Mouse (Mus musculus) hindbrain, embryonic 15.5 days (tissue): Measurements from ENCODE around the gene Pigh. TPM values are rescaled to one million over a fixed set of nuclear protein-coding genes. Genes with fewer than 3 reads are reported as not detected.

Source experiments
- ATAC-seq: fragments of 200-750 bp; cut with Nextera tagmentation; 2 replicates; pipeline ENCODE4 v1.8.0; 2017; ENCODE audit warnings: low read depth, moderate number of reproducible peaks, moderate TSS enrichment; ENCODE audit not compliant: low FRiP score
- H3K27ac ChIP-seq: fragments of 300-500 bp; sonication (generic); replicated peaks from 2 replicates; pipeline ENCODE4 v1.5.1; 2015; ENCODE audit warnings: mild to moderate bottlenecking, inconsistent platforms
- H3K27me3 ChIP-seq: fragments of 300-500 bp; sonication (generic); 2 replicates; pipeline ENCODE4 v1.6.1; 2015; ENCODE audit warnings: control low read depth, inconsistent platforms
- H3K36me3 ChIP-seq: fragments of 300-500 bp; sonication (generic); 2 replicates; pipeline ENCODE4 v1.6.1; 2015; ENCODE audit warnings: control low read depth, inconsistent platforms
- H3K4me1 ChIP-seq: fragments of 300-500 bp; sonication (generic); replicated peaks from 2 replicates; pipeline ENCODE4 v1.6.1; 2015; ENCODE audit warnings: control low read depth, inconsistent platforms
- H3K4me2 ChIP-seq: fragments of 300-500 bp; sonication (generic); 2 replicates; pipeline ENCODE4 v1.6.1; 2015; ENCODE audit warnings: moderate library complexity, mild to moderate bottlenecking, inconsistent platforms
- H3K4me3 ChIP-seq: fragments of 300-500 bp; sonication (generic); 2 replicates; pipeline ENCODE4 v1.5.1; 2015; ENCODE audit warnings: mild to moderate bottlenecking, inconsistent platforms
- H3K9ac ChIP-seq: fragments of 300-500 bp; sonication (generic); 2 replicates; pipeline ENCODE4 v1.6.1; 2015; ENCODE audit warnings: inconsistent platforms
- H3K9me3 ChIP-seq: fragments of 300-500 bp; sonication (generic); 2 replicates; pipeline ENCODE4 v1.6.1; 2016; ENCODE audit warnings: control low read depth, inconsistent platforms
- whole genome bisulfite sequencing: fragments of 180-500 bp; shearing (Covaris S2); methylation state at CpG from one replicate; pipeline ENCODE4 v1.1.7; 2015; 5-methylcytosine and 5-hydroxymethylcytosine counted together
- polyA plus RNA-seq: library from polyadenylated mRNA; unstranded; fragments of >200 nt; fragmentation: Nextera tagmentation; extraction: Ambion mirVana; gene quantifications from 2 replicates; pipeline ENCODE4 v1.2.1, GENCODE M21; 2015

The Pigh gene
- 21.6 and 21.9 TPM in 2 replicates for polyA plus RNA-seq

GRCm38 (mm10) chr12:79089182-79089812 lies at the start of gene Pigh:
Gene Pigh, minus strand, starts transcription at chr12:79089651.
- Histone ChIP-seq H3K9ac (peak within 1 kb of the TSS; percentile 81), H3K27ac (peak within 1 kb of the TSS; percentile 77), H3K27me3 (no peaks in the 10 kb centered on the region), H3K36me3 (no peaks in the 10 kb centered on the region), H3K9me3 (no peaks in the 10 kb centered on the region), H3K4me3 (peak within 1 kb of the TSS; percentile 66), H3K4me2 (peak within 1 kb of the TSS; percentile 57), H3K4me1 (peaks cover 10% of the 10 kb centered on the region)
- under 1% methylated on average over 53 of the region's 53 CpGs for WGBS
- ATAC-seq, result peak; percentile 98

- H3K36me3 ChIP-seq, result no peaks in the 10 kb centered on the region
- no peak overlapping the region for H3K4me2 ChIP-seq
- H3K4me3 ChIP-seq, result no peak overlapping the region
- ATAC-seq, result no peak
- H3K9me3 ChIP-seq, result no peaks in the 10 kb centered on the region
- no peak overlapping the region for H3K27ac ChIP-seq
- H3K27me3 ChIP-seq, result no peaks in the 10 kb centered on the region
- H3K4me1 ChIP-seq, result no peaks in the 10 kb centered on the region
- H3K9ac ChIP-seq, result no peak overlapping the region
Measured at GRCm38 (mm10) chr12:79138999-79139398, 49.5 kb upstream of the Pigh start.

GRCm38 (mm10) chr12:79136949-79137348 lies 47.5 kb upstream of the Pigh start:
- WGBS, result 66% methylated on average over 7 of the region's 7 CpGs

GRCm38 (mm10) chr12:79135105-79135504 lies 45.7 kb upstream of the Pigh start:
- Histone ChIP-seq H3K4me1 (peaks cover 20% of the 10 kb centered on the region), H3K4me3 (no peak overlapping the region), H3K36me3 (no peaks in the 10 kb centered on the region), H3K4me2 (no peak overlapping the region), H3K9me3 (no peaks in the 10 kb centered on the region), H3K27me3 (no peaks in the 10 kb centered on the region; the same call in 1 of the 2 replicates), H3K9ac (no peak overlapping the region), H3K27ac (no peak overlapping the region)
- WGBS, result 47% methylated on average over 4 of the region's 4 CpGs
- ATAC-seq, result no peak

More at GRCm38 (mm10) chr12:79136949-79137348, 47.5 kb upstream of the Pigh start:
- ATAC-seq, result no peak
- H3K4me3 ChIP-seq, result no peak overlapping the region
- H3K27ac ChIP-seq, result no peak overlapping the region
- peaks cover 6% of the 10 kb centered on the region for H3K4me1 ChIP-seq
- no peaks in the 10 kb centered on the region for H3K9me3 ChIP-seq
- no peak overlapping the region for H3K9ac ChIP-seq
- no peak overlapping the region for H3K4me2 ChIP-seq
- H3K27me3 ChIP-seq, result no peaks in the 10 kb centered on the region; the same call in 1 of the 2 replicates
- H3K36me3 ChIP-seq, result no peaks in the 10 kb centered on the region

GRCm38 (mm10) chr12:79134676-79135075 lies 45.2 kb upstream of the Pigh start:
- H3K4me2 ChIP-seq, result no peak overlapping the region
- H3K9me3 ChIP-seq, result no peaks in the 10 kb centered on the region
- no peaks in the 10 kb centered on the region for H3K36me3 ChIP-seq
- H3K4me1 ChIP-seq, result peaks cover 20% of the 10 kb centered on the region
- H3K4me3 ChIP-seq, result no peak overlapping the region
- H3K27ac ChIP-seq, result no peak overlapping the region
- no peak overlapping the region for H3K9ac ChIP-seq
- 55% methylated on average over 8 of the region's 8 CpGs for whole genome bisulfite sequencing
- ATAC-seq, result no peak
- no peaks in the 10 kb centered on the region; the same call in 1 of the 2 replicates for H3K27me3 ChIP-seq

- Histone ChIP-seq H3K9me3 (no peaks in the 10 kb centered on the region), H3K9ac (peak overlapping the region; percentile 61), H3K27me3 (no peaks in the 10 kb centered on the region; the same call in 1 of the 2 replicates), H3K4me1 (peaks cover 20% of the 10 kb centered on the region), H3K4me2 (peak overlapping the region; percentile 97), H3K36me3 (no peaks in the 10 kb centered on the region), H3K4me3 (peak overlapping the region; percentile 61), H3K27ac (0 out of 2 replicates have a peak overlapping the region, but pooled peaks have one; percentile 34)
- ATAC-seq, result no peak
- WGBS, result 29% methylated on average over 5 of the region's 5 CpGs
Measured at GRCm38 (mm10) chr12:79131706-79132460, 42.4 kb upstream of the Pigh start.

- 0 out of 2 replicates have a peak overlapping the region, but pooled peaks have one; percentile 34 for H3K27ac ChIP-seq
Measured at GRCm38 (mm10) chr12:79131178-79131675, 41.8 kb upstream of the Pigh start.

GRCm38 (mm10) chr12:79130299-79131177 lies 41.1 kb upstream of the Pigh start, which contains the start of gene Arg2:
Gene Arg2, plus strand, starts transcription at chr12:79130777.
- no peaks in the 10 kb centered on the region for H3K9me3 ChIP-seq
- peak; percentile 97 for ATAC-seq
- under 1% methylated on average over 47 of the region's 47 CpGs for WGBS
- H3K4me1 ChIP-seq, result peaks cover 20% of the 10 kb centered on the region
- no peaks in the 10 kb centered on the region for H3K36me3 ChIP-seq
- H3K4me3 ChIP-seq, result peak within 1 kb of the TSS; percentile 61
- H3K27me3 ChIP-seq, result no peaks in the 10 kb centered on the region; the same call in 1 of the 2 replicates
- peak within 1 kb of the TSS; percentile 61 for H3K9ac ChIP-seq
- H3K4me2 ChIP-seq, result peak within 1 kb of the TSS; percentile 97
- 0 out of 2 replicates have a peak within 1 kb of the TSS, but pooled peaks have one; percentile 34 for H3K27ac ChIP-seq

More at GRCm38 (mm10) chr12:79131178-79131675, 41.8 kb upstream of the Pigh start:
- no peak for ATAC-seq
- H3K9ac ChIP-seq, result peak overlapping the region; percentile 61
- H3K27me3 ChIP-seq, result no peaks in the 10 kb centered on the region; the same call in 1 of the 2 replicates
- H3K4me2 ChIP-seq, result peak overlapping the region; percentile 97
- H3K36me3 ChIP-seq, result no peaks in the 10 kb centered on the region
- WGBS, result 1% methylated on average over 22 of the region's 22 CpGs
- H3K4me3 ChIP-seq, result peak overlapping the region; percentile 61
- H3K9me3 ChIP-seq, result no peaks in the 10 kb centered on the region
- peaks cover 20% of the 10 kb centered on the region for H3K4me1 ChIP-seq

- Histone ChIP-seq H3K27ac (no peak overlapping the region), H3K4me2 (no peak overlapping the region), H3K4me3 (no peak overlapping the region), H3K4me1 (no peaks in the 10 kb centered on the region), H3K9ac (no peak overlapping the region), H3K27me3 (no peaks in the 10 kb centered on the region), H3K36me3 (no peaks in the 10 kb centered on the region), H3K9me3 (no peaks in the 10 kb centered on the region)
- 26% methylated on average over 3 of the region's 3 CpGs for WGBS
- ATAC-seq, result peak; percentile 69; the same call in 1 of the 2 replicates
Measured at GRCm38 (mm10) chr12:79122820-79123219, 33.4 kb upstream of the Pigh start.

- Histone ChIP-seq H3K27ac (no peak overlapping the region), H3K4me1 (no peaks in the 10 kb centered on the region), H3K9ac (no peak overlapping the region), H3K27me3 (no peaks in the 10 kb centered on the region), H3K4me3 (no peak overlapping the region), H3K9me3 (no peaks in the 10 kb centered on the region), H3K4me2 (no peak overlapping the region), H3K36me3 (no peaks in the 10 kb centered on the region)
- 97% methylated on average over 4 of the region's 4 CpGs for WGBS
- no peak for ATAC-seq
Measured at GRCm38 (mm10) chr12:79118991-79119390, 29.5 kb upstream of the Pigh start.

- ATAC-seq, result no peak
- Histone ChIP-seq H3K9ac (no peak overlapping the region), H3K36me3 (no peaks in the 10 kb centered on the region), H3K27ac (no peak overlapping the region), H3K4me2 (no peak overlapping the region), H3K4me3 (no peak overlapping the region), H3K4me1 (no peaks in the 10 kb centered on the region), H3K27me3 (no peaks in the 10 kb centered on the region), H3K9me3 (no peaks in the 10 kb centered on the region)
- 91% methylated on average over 5 of the region's 5 CpGs for WGBS
Measured at GRCm38 (mm10) chr12:79105312-79105711, 15.9 kb upstream of the Pigh start.
